Mouse (Mus musculus): ENCODE data around the gene Hyal4. TPM values are rescaled to one million over a fixed set of nuclear protein-coding genes. Genes with fewer than 3 reads are reported as not detected.

Hyal4 gene
- not detected for total RNA-seq (2021)
- long read RNA-seq, experiment 1: 0 reads
- long read RNA-seq, experiment 2: 0 reads

DNA sequence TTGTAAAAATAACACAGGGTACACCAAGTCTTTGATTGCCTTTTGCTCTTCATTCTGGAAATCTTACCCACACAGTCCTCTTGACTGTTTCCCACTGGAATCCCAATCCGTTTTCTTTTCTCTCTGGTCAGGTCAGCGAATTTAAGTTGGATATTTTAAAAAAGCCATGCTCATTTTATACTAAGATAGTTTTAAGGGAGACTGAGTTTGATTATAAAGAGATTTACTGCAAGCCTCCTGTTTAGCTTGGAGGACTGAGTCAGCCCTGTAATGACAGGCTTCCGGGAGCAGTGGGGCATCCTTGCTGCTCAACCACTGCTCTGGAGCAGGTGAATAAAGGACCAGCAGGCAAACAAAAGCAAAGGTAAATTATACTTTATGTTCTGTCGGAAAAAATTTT is at the start of gene Hyal4:
Gene Hyal4, plus strand, starts transcription at position 301 of the 400 bp plus-strand sequence.
- no peak for DNase-seq

DNA sequence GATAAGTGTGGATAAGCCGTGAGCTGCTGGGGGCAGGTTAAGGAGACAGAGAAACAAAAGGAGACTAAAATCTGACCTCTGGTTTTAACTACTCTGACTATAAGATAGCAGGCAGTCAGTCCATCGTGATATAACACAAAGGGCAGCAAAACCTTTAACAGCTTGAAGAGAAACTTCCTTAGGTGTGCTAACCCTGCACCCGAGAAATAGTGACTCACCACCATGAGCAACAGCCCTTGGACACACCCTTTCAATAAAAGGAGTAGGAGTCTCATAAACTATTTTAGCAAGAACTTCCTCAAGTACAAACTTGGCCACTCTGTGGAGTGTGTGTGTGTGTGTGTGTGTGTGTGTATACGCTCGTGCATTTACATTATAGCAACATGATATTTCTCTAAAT is 41.0 kb upstream of the Hyal4 start:
- DNase-seq: no peak

DNA sequence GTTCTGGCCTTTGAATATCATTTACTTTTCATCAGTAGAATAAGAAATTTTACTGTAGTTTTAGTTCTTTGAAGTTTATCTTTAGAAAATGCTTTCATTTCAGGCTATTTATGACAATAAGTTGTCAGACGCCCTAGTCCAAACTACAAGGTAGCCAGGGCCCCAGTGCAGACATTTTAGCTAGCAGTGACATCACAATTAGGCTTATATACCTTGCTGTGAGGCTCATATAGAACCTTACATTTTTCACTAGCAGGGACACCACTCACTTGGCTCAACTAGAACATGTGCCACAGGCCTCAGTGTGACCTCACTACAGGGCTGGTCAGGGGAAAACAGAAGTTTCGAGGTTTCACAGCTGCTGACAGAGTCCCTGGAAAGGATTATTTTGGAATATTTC is 40.6 kb upstream of the Hyal4 start:
- DNase-seq: no peak

DNA sequence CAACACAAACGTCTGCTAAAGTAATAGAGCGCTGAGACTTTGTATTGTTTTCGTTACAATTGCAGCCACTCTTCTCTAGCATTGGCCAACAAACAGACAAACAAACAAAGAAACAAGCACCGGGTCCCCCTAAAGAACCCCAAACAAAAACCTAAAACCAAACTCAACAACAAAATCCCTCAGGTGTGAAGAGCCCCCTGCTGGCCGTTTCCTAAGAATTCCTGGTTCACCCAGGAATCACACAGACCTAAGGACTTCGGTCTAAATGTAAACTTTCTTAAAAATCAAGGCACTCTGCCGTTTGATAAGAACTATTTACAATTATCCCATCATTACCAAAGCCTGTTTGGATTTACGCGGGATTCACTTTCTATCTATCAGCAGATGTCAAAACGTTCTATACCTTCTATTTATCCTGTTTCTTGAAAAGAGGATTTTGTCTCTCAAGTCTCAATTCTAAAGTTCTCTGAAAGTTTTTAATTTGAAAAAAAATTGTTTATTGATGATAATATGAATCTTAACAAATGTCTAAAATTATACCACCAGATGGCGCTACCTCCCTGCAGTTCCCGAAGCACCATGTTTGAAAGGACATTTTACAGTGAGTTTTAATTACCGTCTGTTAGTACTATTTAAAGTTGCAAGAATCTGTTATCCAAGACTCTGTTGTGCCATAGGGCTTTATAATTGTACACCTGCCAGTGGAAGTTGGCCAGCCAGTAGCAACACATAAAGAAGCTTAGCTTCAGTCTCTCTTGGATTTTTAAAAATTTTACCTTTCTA is 26.6 kb upstream of the Hyal4 start:
- DNase-seq: peak; percentile 23 to 59

GRCm38 (mm10) chr6:24728130-24728529 is 20.0 kb upstream of the Hyal4 start:
- no peak for DNase-seq

GRCm38 (mm10) chr6:24732945-24733344 is 15.2 kb upstream of the Hyal4 start, which contains the start of gene Hyal6:
TSS of gene Hyal6 (plus strand) at chr6:24733245.
- DNase-seq: no peak

DNA sequence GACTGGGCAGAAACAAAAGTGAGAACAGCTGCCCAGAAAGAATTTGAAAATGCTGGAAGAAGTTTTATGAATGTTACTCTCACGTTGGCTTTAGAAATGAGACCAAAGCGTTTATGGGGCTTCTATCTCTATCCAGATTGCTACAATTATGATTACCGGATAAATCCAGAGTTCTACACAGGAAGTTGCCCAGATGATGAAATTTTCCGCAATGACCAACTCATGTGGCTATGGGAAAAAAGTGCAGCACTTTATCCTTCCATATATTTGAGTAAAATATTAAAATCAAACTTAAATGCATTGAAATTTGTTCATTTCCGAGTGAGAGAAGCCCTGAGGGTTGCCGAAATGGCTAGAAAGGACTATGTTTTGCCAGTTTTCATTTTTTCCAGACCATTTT is 13.6 kb upstream of the Hyal4 start:
- DNase-seq: no peak

GRCm38 (mm10) chr6:24759281-24759680 is 11.2 kb downstream of the Hyal4 start:
- DNase-seq: no peak

DNA sequence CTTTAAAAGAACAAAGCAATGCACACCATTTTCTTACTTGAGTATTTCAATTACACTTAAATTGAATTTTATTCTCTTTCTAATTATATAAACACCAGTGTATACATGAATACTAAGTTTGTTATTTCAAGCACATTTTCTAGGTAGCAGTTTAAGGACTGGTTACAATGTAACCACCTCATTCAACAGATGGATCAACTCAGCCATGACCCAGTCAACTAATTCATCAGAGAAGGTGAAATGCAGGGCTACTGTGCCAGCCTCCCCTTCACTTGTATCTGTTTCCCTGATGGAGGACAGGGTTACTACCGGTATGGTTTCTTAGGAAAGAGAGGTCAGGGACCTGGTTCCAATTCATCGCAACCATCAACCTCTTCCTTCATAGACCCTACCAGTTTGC is 18.1 kb downstream of the Hyal4 start:
- no peak for DNase-seq

DNA sequence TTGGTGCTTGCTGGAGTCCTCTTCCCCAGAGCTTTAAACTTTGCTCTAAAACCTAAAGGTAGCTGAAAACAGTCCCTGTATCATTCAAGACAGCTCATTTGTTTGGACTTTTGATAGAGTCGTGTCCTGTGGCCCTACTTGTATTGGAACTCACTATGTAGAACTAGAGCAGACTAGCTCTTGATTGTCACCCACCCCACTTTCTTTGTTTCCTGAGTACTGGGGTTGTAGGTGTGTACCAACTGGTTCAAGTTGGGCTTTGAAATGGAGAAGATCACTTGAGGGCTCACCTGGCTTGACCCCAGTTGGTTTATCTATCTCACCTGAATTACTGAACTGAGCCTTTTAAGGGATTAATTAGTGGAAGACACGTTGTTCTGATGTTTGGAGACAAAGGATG is 31.1 kb downstream of the Hyal4 start:
- no peak for DNase-seq

DNA sequence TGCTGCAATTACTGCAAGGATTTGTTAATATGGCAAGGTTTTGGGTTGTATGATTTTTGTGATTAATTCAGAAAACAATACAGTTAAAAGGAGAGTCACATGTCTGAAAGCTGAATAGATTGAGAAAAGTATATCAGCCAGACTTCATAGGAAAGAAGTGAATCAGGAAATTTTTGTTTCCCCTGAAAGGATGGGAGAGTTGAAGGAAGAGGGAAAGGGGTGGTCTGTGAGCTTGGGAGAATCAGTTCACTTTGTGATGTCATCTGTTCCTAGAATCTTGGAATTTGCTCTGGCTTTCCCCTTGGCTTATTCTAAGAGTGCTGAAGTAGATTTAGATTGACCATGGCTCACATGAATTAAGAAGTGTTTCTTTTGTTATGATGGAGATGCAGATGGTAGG is 42.8 kb downstream of the Hyal4 start, which contains the start of gene Spam1:
Gene Spam1, plus strand, starts transcription at position 301 of the 400 bp plus-strand sequence.
- DNase-seq: no peak

Other genes with a start within 250 kb of the Hyal4 start
- under 1 TPM; 0.13 to 0.20 TPM for gene Iqub, start 233.3 kb upstream of the Hyal4 start, total RNA-seq (2021)
- 100 to 1,000 TPM; 301 to 329 TPM for gene Ndufa5, start 220.3 kb upstream of the Hyal4 start, total RNA-seq (2021)
- not detected for gene Asb15, start 220.2 kb upstream of the Hyal4 start, total RNA-seq (2021)
- gene Lmod2, start 150.6 kb upstream of the Hyal4 start, total RNA-seq (2021): under 1 TPM in 1 of 2 experiments, not detected in 1; 0.26 TPM
- 10 to 100 TPM; 57.7 to 70.4 TPM for gene Wasl, start 83.3 kb upstream of the Hyal4 start, total RNA-seq (2021)
- gene Hyal6, start 15.1 kb upstream of the Hyal4 start, total RNA-seq (2021): not detected
- not detected for gene Spam1, start 42.9 kb downstream of the Hyal4 start, total RNA-seq (2021)
- gene Hyal5, start 109.7 kb downstream of the Hyal4 start, total RNA-seq (2021): not detected
- under 1 TPM; 0.10 to 0.26 TPM for gene Tmem229a, start 208.0 kb downstream of the Hyal4 start, total RNA-seq (2021)

Data from adrenal gland, postnatal 36 days (tissue).